9 mouse cellular contexts compared by ENCODE assay signal in genomic region chr15:82294059-82294458, GRCm38 (mm10). TPM values are rescaled to one million over a fixed set of nuclear protein-coding genes. Genes with fewer than 3 reads are reported as not detected.
A peak's percentile ranks its signal among the peaks of the same experiment; 100 is the strongest.
DNase-seq lines count a peak whose midpoint lies in the region; ATAC-seq and TF ChIP-seq lines count a peak whose summit lies in the region.
"Had no signal": no experiment of that assay in that cellular context is flagged by ENCODE, and none has a peak within 500 bp of the region (broad histone marks: within the 10 kb centered on the region; RNA-seq: fewer than 3 reads in every experiment).

No protein-coding gene starts in this region.

- DNase-seq in kidney, postnatal 0 days (ENCODE audit: low spot score), result peak; percentile 58
- DNase-seq in kidney, adult 18-20 months, result no peak
- peak; percentile 65 for DNase-seq in ZHBTc4 (ENCODE audit: low read depth, low spot score)
- DNase-seq in forebrain, embryonic 14.5 days (ENCODE audit: low spot score), result peak; percentile 74
- no peak for DNase-seq in thymus, postnatal 36 days
- DNase-seq in left cerebral cortex, adult 18-20 months (ENCODE audit: low spot score in 2 of 2), result no peak

- H3K27me3 ChIP-seq in kidney, postnatal 0 days (ENCODE audit: insufficient read depth, low read length), result no peaks in the 10 kb centered on the region
- H3K27me3 ChIP-seq in forebrain, embryonic 14.5 days (replicated peaks; ENCODE audit: control insufficient read depth, insufficient read depth, low read length), result no peaks in the 10 kb centered on the region
- no peaks in the 10 kb centered on the region for H3K27me3 ChIP-seq in midbrain, embryonic 16.5 days (ENCODE audit: control insufficient read depth, insufficient read depth, low read depth, low read length)

- H3K4me2 ChIP-seq in kidney, postnatal 0 days (ENCODE audit: low read length), result no peak overlapping the region
- no peak overlapping the region for H3K4me2 ChIP-seq in forebrain, embryonic 14.5 days (ENCODE audit: low read length)
- no peak overlapping the region for H3K4me2 ChIP-seq in midbrain, embryonic 16.5 days (ENCODE audit: low read length)

- ATAC-seq in kidney, postnatal 0 days (replicated peaks; ENCODE audit: low FRiP score, low read depth), result no peak
- peak; percentile 61 for ATAC-seq in forebrain, embryonic 14.5 days
- peak; percentile 27; the same call in 1 of the 2 replicates for ATAC-seq in midbrain, embryonic 16.5 days
- no peak for ATAC-seq in monocyte, adult 5-6 weeks (replicated peaks; ENCODE audit: insufficient number of reproducible peaks, low FRiP score, low TSS enrichment, poor library complexity, severe bottlenecking)

- H3K4me3 ChIP-seq in kidney, postnatal 0 days (replicated peaks; ENCODE audit: low read depth, low read length), result no peak overlapping the region
- H3K4me3 ChIP-seq in forebrain, embryonic 14.5 days (ENCODE audit: low read depth, low read length), result no peak overlapping the region
- H3K4me3 ChIP-seq in midbrain, embryonic 16.5 days (ENCODE audit: low read depth, low read length), result no peak overlapping the region

- H3K9ac ChIP-seq in kidney, postnatal 0 days (ENCODE audit: low read depth, low read length), result no peak overlapping the region
- H3K9ac ChIP-seq in forebrain, embryonic 14.5 days (ENCODE audit: low read length), result no peak overlapping the region
- no peak overlapping the region for H3K9ac ChIP-seq in midbrain, embryonic 16.5 days (ENCODE audit: low read depth, low read length)

- H3K36me3 ChIP-seq in kidney, postnatal 0 days (ENCODE audit: insufficient read depth, low read length), result no peaks in the 10 kb centered on the region
- H3K36me3 ChIP-seq in forebrain, embryonic 14.5 days (ENCODE audit: control insufficient read depth, insufficient read depth, low read length), result peaks cover 35% of the 10 kb centered on the region
- peaks cover 19% of the 10 kb centered on the region for H3K36me3 ChIP-seq in midbrain, embryonic 16.5 days (ENCODE audit: control insufficient read depth, insufficient read depth, low read length)

- no peak overlapping the region for H3K27ac ChIP-seq in kidney, postnatal 0 days
- H3K27ac ChIP-seq in forebrain, embryonic 14.5 days (ENCODE audit: low read depth, low read length), result peak overlapping the region; percentile 4; the same call in 1 of the 2 replicates
- 0 out of 2 replicates have a peak overlapping the region, but pooled peaks have one; percentile 30 for H3K27ac ChIP-seq in midbrain, embryonic 16.5 days (ENCODE audit: low read length)

- peaks cover 3% of the 10 kb centered on the region; the same call in 1 of the 2 replicates for H3K4me1 ChIP-seq in kidney, postnatal 0 days (replicated peaks; ENCODE audit: insufficient read depth, low read length)
- peaks cover 7% of the 10 kb centered on the region; the same call in 1 of the 2 replicates for H3K4me1 ChIP-seq in forebrain, embryonic 14.5 days (ENCODE audit: control insufficient read depth, insufficient read depth, low read length)
- peaks cover 10% of the 10 kb centered on the region for H3K4me1 ChIP-seq in midbrain, embryonic 16.5 days (ENCODE audit: control insufficient read depth, insufficient read depth, low read length)

- 34% methylated on average over 8 of the region's 8 CpGs for WGBS in kidney, postnatal 0 days
- WGBS in forebrain, embryonic 14.5 days, result 38% methylated on average over 8 of the region's 8 CpGs
- WGBS in midbrain, embryonic 16.5 days, result 44% methylated on average over 8 of the region's 8 CpGs

- peak; percentile 73 for TF ChIP-seq CTCF in kidney, postnatal 0 days (IDR thresholded peaks at IDR 0.05; ENCODE audit: low read depth)

- no peaks in the 10 kb centered on the region for H3K9me3 ChIP-seq in kidney, postnatal 0 days (replicated peaks; ENCODE audit: low read length)
- no peaks in the 10 kb centered on the region for H3K9me3 ChIP-seq in forebrain, embryonic 14.5 days (replicated peaks; ENCODE audit: control insufficient read depth, low read length)
- no peaks in the 10 kb centered on the region for H3K9me3 ChIP-seq in midbrain, embryonic 16.5 days (replicated peaks; ENCODE audit: control insufficient read depth, low read length, poor library complexity, severe bottlenecking)

RNA-seq across cellular contexts. Expression of gene Wbp2nl, which starts 4.7 kb away (rescaled TPM):
- polyA plus RNA-seq in kidney, postnatal 0 days (2015; fragmentation: Nextera tagmentation; extraction: Ambion mirVana), result 0.11 and 0.31 TPM in 2 replicates
- not detected in 2 replicates for polyA plus RNA-seq in forebrain, embryonic 14.5 days (2014; fragmentation: Nextera tagmentation; extraction: Ambion mirVana)
- polyA plus RNA-seq in midbrain, embryonic 16.5 days (2015; fragmentation: Nextera tagmentation; extraction: Ambion mirVana), result 0.25 TPM in 1 of 2 replicates, not detected in the other
- total RNA-seq in left cerebral cortex, adult 18-20 months (2021), result not detected
- total RNA-seq in monocyte, adult 5-6 weeks (2017), result not detected in 3 replicates
- total RNA-seq: layer of hippocampus, postnatal 14 days had no signal

RNA-seq across cellular contexts. Expression of gene Sept3, which starts 19.4 kb away (rescaled TPM):
- polyA plus RNA-seq in kidney, postnatal 0 days (2015; fragmentation: Nextera tagmentation; extraction: Ambion mirVana), result 4.2 and 4.8 TPM in 2 replicates
- 225 and 276 TPM in 2 replicates for polyA plus RNA-seq in forebrain, embryonic 14.5 days (2014; fragmentation: Nextera tagmentation; extraction: Ambion mirVana)
- polyA plus RNA-seq in midbrain, embryonic 16.5 days (2015; fragmentation: Nextera tagmentation; extraction: Ambion mirVana), result 406 and 437 TPM in 2 replicates
- total RNA-seq in left cerebral cortex, adult 18-20 months (2021), result 100 to 1,000 TPM; 494 to 520 TPM
- 0.48 TPM in 1 of 3 replicates, not detected in the others for total RNA-seq in monocyte, adult 5-6 weeks (2017)

RNA-seq across cellular contexts. Expression of gene 1500009C09Rik, which starts 41.9 kb away (rescaled TPM):
- polyA plus RNA-seq in kidney, postnatal 0 days (2015; fragmentation: Nextera tagmentation; extraction: Ambion mirVana), result not detected in 2 replicates
- polyA plus RNA-seq in forebrain, embryonic 14.5 days (2014; fragmentation: Nextera tagmentation; extraction: Ambion mirVana), result 13.2 and 19.3 TPM in 2 replicates
- 21.0 and 21.7 TPM in 2 replicates for polyA plus RNA-seq in midbrain, embryonic 16.5 days (2015; fragmentation: Nextera tagmentation; extraction: Ambion mirVana)
- 100 to 1,000 TPM in 1 of 2 experiments, 10 to 100 TPM in 1; 93.7 to 101 TPM for total RNA-seq in left cerebral cortex, adult 18-20 months (2021)
- total RNA-seq in monocyte, adult 5-6 weeks (2017), result not detected in 3 replicates

RNA-seq across cellular contexts. Expression of gene Naga, which starts 44.7 kb away (rescaled TPM):
- 95.0 and 101 TPM in 2 replicates for polyA plus RNA-seq in kidney, postnatal 0 days (2015; fragmentation: Nextera tagmentation; extraction: Ambion mirVana)
- 27.5 and 29.6 TPM in 2 replicates for polyA plus RNA-seq in forebrain, embryonic 14.5 days (2014; fragmentation: Nextera tagmentation; extraction: Ambion mirVana)
- polyA plus RNA-seq in midbrain, embryonic 16.5 days (2015; fragmentation: Nextera tagmentation; extraction: Ambion mirVana), result 23.8 and 28.0 TPM in 2 replicates
- 10 to 100 TPM; 29.1 to 30.2 TPM for total RNA-seq in left cerebral cortex, adult 18-20 months (2021)
- total RNA-seq in monocyte, adult 5-6 weeks (2017), result 155 to 216 TPM (median 169 TPM) in 3 replicates

RNA-seq across cellular contexts. Expression of gene Pheta2, which starts 44.7 kb away (rescaled TPM):
- 7.4 and 8.4 TPM in 2 replicates for polyA plus RNA-seq in kidney, postnatal 0 days (2015; fragmentation: Nextera tagmentation; extraction: Ambion mirVana)
- 0.63 and 0.80 TPM in 2 replicates for polyA plus RNA-seq in forebrain, embryonic 14.5 days (2014; fragmentation: Nextera tagmentation; extraction: Ambion mirVana)
- 1.1 and 1.5 TPM in 2 replicates for polyA plus RNA-seq in midbrain, embryonic 16.5 days (2015; fragmentation: Nextera tagmentation; extraction: Ambion mirVana)
- under 1 TPM; 0.23 to 0.35 TPM for total RNA-seq in left cerebral cortex, adult 18-20 months (2021)
- 6.1 to 11.4 TPM (median 7.8 TPM) in 3 replicates for total RNA-seq in monocyte, adult 5-6 weeks (2017)

Comparison
In these comparisons a context has a peak if more than half of its experiments do, and no peak if none do; other contexts are left out.
1. DNase-seq: peak in kidney, postnatal 0 days (single experiment), ZHBTc4 (single experiment) and forebrain, embryonic 14.5 days (single experiment); none in kidney, adult 18-20 months (single experiment), thymus, postnatal 36 days (0 of 2) and left cerebral cortex, adult 18-20 months (0 of 2).
2. ATAC-seq: peak in forebrain, embryonic 14.5 days (single experiment) and midbrain, embryonic 16.5 days (single experiment); none in kidney, postnatal 0 days (single experiment) and monocyte, adult 5-6 weeks (single experiment).
3. RNA of gene Sept3, which starts 19.4 kb away (polyA plus RNA-seq): 406 to 437 TPM in midbrain, embryonic 16.5 days and 225 to 276 TPM in forebrain, embryonic 14.5 days; 4.2 to 4.8 TPM in kidney, postnatal 0 days; every median in the first group is over 10 times any median in the second.
4. RNA of gene 1500009C09Rik, which starts 41.9 kb away (polyA plus RNA-seq): 21.0 to 21.7 TPM in midbrain, embryonic 16.5 days and 13.2 to 19.3 TPM in forebrain, embryonic 14.5 days; not detected in kidney, postnatal 0 days; every median in the first group is over 10 times any median in the second.